Mouse (Mus musculus): Measurements from ENCODE around the gene Speer4f2.
"Not testable (repeated sequence)": the region's sequence is repeated elsewhere in the genome, so short reads cannot be mapped to it uniquely, and the experiment has no call there.

Speer4f2 gene

DNA sequence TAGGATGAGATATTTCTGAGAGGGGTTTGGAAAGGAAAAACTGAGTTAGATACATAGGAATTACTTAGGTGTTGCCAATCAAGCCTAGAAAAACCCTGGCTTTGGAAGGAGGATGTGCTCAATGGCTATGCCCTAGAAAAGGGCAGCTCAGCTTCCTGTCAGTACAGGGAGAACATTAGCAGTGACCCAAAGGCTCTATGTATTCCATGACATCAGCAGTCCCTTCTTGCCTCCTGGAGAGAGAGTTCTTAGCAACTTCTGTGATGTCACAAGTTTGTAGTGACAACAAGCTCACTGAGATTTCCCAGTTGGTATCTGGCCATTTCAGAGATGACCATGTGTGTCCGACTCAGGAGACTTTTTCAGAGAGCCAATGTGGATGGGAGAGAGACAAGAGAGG lies at the start of gene Speer4f2:
Gene Speer4f2 (plus strand): TSS at position 301 of the 400 bp plus-strand sequence.
- not testable (repeated sequence) for DNase-seq (ENCODE audit: extremely low read depth, insufficient read length, low spot score)

DNA sequence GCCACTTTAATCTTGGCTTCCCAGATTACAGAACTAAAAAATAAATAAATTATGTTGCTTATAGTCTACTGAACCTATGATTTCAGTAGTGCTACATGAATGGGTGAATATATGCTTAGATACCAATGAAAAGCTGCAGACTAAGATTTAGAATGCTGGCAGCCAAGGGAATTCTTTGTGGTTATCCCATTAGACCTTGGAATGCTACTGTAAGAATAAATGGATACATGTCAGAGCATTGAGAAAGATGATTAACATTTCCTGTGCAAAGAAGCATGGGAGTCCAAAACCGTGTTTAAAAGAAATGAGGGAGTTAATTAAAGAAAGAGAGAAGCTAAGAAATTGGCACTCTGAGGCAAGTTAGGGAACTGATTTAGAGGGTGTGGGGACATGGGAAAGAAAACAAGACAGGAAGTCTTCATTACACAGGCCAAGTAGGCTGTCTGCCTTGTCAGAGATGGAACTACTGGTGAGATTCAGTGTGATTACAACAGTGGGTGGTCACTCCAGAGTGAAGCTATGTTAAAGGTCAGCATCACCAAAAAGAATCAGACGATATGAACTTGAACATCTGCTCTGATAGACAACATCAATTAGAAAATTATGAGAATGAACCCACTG lies 43.9 kb upstream of the Speer4f2 start:
- no peak for DNase-seq (ENCODE audit: extremely low read depth, insufficient read length, low spot score)

DNA sequence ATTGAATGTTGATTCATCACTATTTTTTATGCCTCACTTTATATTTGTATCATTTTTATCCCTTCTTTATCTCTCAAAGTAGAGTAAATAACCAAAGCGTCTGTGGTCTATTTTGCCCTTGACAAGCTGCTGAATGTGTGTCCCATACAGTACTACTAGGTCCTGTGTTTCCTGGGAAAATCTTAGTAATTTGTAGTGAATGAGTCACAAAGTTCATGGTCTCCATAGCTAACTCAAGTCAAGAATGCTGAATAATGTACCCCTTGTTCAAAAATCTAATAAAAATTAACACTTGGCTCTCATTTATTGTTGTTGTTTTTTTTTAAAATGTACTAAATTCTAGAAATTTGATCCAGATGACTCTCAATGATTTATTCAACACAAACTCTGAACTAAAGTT lies 38.1 kb upstream of the Speer4f2 start:
- no peak for DNase-seq (ENCODE audit: extremely low read depth, insufficient read length, low spot score)

DNA sequence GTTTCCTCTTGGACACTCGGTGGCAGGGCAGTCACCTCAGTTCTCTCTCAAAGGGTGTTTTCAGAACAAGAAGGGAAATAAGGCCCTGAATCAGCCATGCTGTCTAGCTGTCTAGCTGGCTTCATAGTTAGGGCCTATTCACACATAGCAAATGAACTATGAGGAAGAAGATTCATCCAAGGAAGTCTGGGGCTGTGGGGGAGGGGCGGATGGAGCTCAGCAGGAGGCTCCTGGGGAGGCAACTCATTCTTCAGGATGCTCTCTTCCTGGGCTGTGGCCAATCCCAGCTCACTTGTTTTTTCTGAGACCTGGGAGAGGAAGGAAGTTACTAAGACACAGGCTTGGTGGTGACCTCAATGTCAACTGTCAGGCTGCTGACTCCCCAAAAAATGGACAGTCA lies 27.2 kb upstream of the Speer4f2 start:
- not testable (repeated sequence) for DNase-seq (ENCODE audit: extremely low read depth, insufficient read length, low spot score)

DNA sequence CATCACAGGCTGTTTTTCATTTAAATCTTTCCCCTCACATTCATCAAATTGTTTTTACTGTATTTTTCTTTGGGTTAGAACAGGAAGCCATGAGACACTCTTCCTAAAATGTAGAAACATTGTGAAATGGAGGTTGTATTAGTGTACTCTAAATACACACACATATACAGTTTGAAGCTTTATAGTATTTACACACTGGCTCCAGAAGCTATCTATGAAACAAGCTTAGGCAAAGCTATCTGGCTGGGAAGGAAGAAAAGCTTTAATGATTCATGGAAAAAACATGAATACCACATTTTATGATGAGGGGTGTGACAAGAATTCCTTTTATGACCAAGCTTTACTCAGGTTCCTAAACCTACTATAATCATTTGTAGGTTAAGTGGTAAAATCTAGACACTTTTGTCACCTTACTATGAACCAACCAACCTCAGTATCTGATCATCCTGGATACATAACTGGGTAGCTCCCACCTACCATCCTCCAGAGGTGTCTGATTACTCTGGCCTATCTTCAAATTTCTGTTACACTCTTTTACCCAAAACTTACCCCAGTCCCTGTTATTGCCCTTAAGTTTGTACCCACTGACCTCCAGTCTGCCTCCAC lies 13.5 kb upstream of the Speer4f2 start:
- DNase-seq (ENCODE audit: extremely low read depth, insufficient read length, low spot score): no peak

DNA sequence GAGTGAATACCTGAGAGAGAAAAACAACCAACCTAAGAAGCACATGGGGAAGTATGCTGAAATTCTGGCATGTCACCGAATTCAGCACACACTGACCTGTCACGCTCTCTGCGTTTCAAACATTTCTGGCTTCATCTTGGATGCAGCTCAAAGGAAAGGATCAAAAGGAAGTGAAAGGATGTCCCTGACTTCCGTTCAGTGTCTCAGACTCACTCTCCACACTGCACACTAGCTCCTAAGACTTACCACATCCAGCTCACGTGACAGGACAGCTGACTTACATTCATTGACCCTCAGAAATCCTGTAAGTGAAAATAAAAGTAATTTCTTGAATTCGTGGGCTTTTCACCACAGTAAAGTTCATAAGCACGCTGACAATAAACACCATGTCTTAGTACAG lies 16.9 kb downstream of the Speer4f2 start:
- DNase-seq (ENCODE audit: extremely low read depth, insufficient read length, low spot score): no peak

DNA sequence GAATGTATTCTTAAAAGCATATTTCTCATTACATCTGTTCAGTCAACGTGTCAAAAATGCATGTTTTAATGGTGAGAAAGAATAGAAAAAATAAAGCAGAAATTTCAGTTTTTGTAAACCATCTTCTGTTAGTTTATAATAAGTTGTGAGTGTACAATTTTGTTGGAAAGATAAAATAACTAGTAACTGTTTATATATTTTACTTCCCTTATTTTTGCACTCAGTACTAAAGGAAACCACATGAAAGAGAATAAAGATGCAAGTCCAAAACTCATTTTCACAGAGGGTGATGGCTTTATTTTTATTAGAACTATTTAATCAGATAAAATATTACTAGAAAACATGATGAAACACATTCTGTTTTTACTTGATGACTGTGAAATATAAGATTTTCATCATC lies 18.2 kb downstream of the Speer4f2 start:
- no peak for DNase-seq (ENCODE audit: extremely low read depth, insufficient read length, low spot score)

DNA sequence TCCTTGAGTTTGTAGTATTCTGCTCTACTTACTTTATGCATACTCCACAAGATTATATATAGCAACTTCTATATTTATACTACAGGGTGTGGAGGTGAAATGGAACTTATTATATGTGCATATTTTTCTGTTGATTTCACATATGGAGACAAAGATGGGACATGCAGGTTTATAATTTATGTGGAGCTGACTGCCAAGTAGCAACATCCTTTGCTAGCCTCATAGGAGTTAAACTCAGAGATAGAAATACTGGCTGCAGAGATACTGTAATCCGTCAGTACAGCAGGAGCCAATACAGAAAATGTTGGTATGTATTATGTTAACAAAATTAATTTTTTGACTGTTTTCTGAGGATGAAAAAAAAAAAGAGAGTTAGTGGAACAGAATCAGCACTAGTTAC lies 27.6 kb downstream of the Speer4f2 start:
- DNase-seq (ENCODE audit: extremely low read depth, insufficient read length, low spot score): no peak

DNA sequence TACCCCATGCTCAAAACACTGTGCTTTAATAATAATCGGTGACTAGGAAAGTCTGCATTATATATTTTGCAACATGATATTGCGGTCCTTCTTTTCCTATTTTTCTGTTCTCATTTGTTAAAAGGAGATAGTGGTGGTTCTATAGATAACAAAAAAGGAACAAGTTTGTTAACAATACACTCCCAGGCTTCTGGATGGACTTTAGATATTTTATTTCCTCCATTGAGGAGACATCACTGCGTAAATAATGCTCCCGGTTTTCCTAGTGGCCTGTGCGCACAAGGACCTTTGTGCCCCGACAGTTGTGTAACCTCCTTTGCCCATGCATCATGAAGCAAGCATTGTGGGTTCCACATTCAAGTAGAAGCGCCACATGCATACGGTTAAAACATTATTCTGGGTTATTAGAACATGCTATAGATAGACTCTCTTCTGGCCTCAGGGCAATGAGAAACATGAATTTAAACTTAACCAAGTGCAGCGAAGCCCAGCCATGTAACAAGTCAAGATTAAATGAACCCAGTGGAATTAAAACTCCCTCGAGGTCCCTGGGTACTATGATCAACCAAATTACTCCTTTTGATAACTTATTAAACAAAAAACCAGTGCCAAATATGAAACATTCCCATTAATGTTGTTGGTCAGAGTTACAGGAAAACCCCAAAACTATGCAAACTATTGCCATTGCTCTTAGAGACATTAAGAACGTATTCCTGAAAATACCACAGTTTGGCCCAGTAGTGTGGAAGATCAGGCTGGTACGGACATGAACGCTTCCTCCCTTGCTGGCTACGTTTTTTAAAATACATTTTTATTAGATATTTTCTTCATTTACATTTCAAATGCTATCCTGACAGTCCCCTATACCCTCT lies 28.5 kb downstream of the Speer4f2 start:
- no peak for DNase-seq (ENCODE audit: extremely low read depth, insufficient read length, low spot score)

DNA sequence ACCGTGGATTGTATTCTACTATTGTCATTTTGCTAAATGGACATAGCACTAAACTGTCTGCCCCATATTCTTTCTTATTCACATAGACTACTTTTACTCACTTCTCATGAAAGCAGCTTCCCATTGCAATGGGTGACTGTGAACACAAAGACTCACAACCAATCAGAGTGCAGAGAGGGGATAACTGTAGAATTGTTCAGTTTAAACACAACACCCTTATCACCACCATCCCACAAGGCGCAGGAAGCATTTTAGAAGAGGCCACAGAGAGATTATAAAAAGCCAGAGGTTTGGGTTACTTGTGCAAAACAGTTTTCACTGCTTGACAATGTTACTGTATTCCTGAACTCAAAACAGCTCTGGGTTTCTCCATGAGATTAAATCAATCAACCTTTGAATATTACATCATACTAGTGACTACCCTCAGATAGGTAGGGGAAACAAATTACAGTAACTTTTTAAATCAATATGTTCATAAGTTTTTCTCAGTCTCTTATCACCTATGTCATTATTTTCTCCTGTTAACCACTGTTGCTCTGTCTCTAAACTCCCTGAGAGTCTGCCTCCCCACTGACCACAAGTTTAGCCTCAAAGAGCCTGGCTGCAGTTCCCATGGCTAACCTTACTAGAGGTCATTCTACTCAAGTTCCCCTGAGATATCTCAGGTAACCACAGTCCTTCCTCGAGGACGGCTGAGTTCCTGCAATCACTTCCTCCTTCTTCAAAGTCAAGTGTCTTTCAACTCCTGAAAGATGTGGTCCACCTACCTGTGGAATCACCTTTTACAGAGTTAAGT lies 29.5 kb downstream of the Speer4f2 start:
- DNase-seq (ENCODE audit: extremely low read depth, insufficient read length, low spot score): no peak

DNA sequence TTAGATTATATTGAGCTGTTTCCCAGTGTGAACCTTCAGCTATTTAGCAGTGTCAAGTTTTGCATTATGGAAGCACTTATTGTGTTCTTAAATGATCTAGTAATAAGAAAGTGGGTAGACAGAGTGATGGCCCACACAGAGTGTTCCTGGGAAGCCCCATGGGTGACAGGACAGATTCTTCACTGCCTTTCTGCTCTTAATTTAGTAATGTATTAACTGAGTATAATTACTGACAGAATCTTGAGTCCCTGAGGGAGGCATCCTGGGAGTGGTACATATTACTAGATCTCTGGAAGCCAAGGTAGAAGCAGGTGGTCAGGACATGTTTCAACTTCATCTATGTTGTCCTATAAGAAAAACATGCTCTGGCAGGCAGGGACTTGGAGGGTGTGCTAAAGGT lies 30.6 kb downstream of the Speer4f2 start:
- no peak for DNase-seq (ENCODE audit: extremely low read depth, insufficient read length, low spot score)

DNA sequence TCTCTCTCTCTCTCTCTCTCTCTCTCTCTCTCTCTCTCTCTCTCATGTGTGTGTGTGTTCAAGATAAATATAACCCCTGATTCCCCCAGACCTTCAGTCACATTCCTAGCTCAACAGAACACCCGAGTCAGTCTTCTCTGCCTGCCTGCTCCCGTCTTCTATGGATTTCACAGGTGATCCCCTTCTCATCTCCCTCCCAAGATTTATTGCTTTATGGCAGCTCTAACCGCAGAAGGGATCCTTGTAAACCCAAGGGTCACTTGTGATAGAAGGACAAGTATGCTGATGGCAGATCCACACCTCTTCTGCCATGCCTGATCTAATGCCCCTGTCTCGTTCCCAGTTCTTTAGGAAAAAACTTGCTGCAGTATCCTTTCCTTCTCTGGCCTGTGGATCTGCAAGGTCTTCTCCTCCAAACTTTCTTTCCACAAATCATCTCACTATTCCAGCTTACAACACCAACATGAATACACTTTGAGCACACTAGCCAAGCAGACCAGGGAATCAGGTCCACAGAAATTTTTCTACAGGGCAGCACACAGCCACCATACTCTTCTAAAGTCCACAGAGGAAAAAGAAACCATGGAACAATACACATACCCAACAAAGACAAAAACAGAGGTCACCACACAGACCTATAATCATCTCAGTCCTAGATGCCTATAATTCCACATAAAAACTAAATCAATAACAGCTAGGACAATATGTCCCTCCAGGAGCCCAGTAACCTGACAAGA lies 36.1 kb downstream of the Speer4f2 start:
- DNase-seq (ENCODE audit: extremely low read depth, insufficient read length, low spot score): no peak

DNA sequence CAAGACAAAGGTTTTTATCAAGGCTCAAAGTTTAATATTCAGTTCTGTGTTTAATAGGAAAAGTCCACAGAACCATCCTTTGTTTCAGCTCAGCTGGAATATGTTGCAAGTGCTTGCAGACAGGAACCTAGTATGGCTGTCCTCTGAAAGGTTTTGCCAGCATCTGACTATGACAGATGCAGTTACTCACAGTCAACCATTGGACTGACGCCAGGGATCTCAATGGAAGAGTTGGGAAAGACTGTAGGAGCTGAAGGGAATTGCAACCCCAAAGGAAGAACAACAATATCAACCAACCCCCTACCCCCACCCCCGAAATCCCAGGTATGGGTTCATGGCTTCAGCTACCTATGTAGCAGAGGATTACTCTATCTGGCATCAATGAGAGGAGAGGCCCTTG lies 44.2 kb downstream of the Speer4f2 start:
- DNase-seq (ENCODE audit: extremely low read depth, insufficient read length, low spot score): no peak

DNA sequence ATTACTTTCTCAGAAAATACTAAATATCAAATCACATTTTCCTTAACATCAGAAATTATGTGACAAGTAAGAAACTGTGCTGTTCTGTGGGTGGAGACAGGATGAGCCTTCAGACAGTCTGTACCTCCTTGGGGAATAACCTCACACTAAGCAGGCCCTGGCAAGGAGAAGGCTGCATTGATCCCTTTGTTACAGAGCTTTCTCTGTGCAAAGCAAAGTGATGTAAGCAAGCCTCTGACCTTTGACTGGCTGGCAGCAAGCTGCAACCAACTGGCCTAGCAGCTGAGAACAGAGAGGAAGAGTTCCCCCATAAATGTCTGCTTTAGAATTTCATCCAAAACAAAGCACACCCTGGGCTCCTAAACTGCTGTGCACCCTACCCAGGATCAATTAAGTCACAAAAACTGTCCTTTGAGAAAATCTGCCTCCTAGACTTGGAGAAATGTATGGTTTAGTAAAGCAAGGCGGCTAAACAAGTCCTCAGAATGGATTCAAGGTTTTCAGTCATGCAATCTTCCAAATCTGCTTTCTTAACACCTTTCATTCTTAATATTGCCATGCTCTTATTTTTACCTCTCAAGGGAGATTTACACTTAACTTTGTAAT lies 46.3 kb downstream of the Speer4f2 start:
- no peak for DNase-seq (ENCODE audit: extremely low read depth, insufficient read length, low spot score)

DNA sequence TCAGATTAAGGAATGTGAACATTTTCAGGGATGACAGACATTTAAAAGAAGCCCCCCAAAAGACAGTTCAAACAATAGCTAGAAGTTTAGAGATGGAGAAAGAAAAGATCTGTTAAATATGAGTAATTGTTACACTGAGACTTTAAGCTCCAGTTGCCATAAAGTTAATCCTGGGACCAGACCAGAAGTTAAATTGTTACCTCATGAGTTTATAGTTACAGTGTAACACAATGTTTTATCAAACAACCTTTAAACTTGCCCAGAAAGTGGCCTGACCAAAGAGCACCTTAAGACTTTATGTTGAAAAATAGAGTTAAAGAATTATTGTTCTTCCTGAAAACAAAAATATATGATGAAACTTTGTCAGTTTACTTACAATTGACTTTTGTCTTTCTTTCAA lies 46.9 kb downstream of the Speer4f2 start:
- no peak for DNase-seq (ENCODE audit: extremely low read depth, insufficient read length, low spot score)

DNA sequence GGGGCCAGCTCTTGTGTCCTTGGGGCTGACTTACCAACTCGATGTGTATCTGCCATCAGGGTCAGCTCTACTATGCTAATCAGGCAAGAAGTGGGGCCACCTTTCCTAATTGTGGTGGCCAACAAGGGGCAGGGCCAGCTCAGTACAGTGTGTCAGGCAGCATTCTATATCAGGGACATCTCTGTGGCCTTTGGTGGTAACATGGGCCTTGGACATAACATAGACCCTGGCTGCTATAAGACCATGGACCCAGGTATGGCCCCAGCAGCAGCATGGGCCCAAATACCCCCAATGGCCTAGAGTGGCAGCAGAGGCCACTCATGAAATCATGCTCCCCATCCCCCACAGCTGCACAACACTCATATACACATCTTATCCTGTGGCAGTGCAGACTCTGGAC lies 49.2 kb downstream of the Speer4f2 start:
- DNase-seq (ENCODE audit: extremely low read depth, insufficient read length, low spot score): no peak

DNA sequence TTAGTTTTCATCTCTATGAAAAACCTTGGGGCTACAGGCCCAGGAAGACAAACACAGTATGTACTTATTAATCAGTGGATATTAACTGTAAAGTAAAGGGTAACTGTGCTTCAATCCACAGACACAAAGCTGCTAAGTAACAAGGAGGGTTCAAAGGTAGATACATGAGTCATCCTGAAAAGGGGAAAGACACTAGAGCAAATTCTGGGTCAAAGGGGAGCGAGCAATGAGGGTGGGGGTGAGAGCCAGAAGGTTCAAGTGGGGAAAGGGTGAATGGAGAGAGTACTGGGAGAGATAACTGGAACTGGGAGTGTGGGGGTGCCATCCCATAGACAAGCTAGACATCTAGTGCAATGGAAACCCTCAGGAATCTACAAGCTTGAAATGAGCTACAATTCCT lies 54.0 kb downstream of the Speer4f2 start:
- DNase-seq (ENCODE audit: extremely low read depth, insufficient read length, low spot score): no peak
